Mouse (Mus musculus) neutrophil, adult 5-6 weeks (primary cell): Measurements from ENCODE around the gene Gm13124. TPM values are rescaled to one million over a fixed set of nuclear protein-coding genes. Genes with fewer than 3 reads are reported as not detected.
"Not testable (repeated sequence)": the region's sequence is repeated elsewhere in the genome, so short reads cannot be mapped to it uniquely, and the experiment has no call there.

Experiments
- ATAC-seq: fragments of 151-379, 151-347 bp; 2 replicates; pipeline ENCODE4 v1.8.0; 2017; ENCODE audit warnings: mild to moderate bottlenecking, moderate TSS enrichment; ENCODE audit not compliant: insufficient number of reproducible peaks, poor library complexity, low FRiP score, severe bottlenecking; ENCODE audit errors: extremely low read depth
- total RNA-seq: library from RNA; stranded (forward); fragments of 200-1000 nt; gene quantifications from 2 replicates; pipeline ENCODE4 v1.2.3, GENCODE M21; 2017

Gene Gm13124
- not detected in 2 replicates for total RNA-seq

DNA sequence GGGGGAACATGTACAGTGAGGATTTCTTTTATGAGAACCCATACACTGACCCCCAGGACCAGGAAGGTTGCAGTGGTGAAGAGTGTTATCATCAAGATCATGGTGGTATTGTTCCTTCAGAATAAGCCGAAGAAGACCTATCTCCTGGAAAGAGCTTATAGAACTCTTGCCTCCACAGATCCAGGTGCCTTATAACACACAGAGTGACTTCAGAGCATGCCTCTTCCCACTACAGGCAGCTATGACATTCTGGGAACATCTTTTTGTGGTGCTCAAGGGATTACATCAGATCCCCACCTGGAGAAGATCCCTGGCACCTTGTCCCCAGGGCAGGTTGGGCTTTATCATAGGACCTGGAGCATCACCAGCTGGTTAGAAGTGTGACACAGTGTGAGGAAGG, at the start of gene Gm13124:
TSS of gene Gm13124 (minus strand) at position 101 of the 400 bp plus-strand sequence.
- no peak for ATAC-seq

DNA sequence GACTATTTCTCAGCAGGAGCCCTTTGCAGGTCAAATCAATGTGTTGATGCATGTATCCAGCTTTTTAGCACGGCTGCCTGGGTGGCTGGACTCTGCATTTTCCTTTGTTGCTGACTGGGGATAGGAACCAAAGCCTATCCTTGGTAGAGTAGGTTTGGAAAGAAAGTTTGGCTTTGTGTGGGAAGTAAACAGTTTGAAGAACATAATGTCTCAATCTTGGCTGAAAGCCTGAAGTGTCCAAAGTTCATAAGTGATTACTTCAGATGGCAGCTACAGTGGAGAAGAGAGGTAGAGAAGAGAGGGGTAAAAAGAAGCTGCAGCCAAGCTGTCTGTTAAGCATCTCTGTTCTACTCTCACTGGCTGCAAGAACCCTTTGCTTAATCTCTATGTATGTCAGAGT, 49.7 kb upstream of the Gm13124 start:
- no peak for ATAC-seq

DNA sequence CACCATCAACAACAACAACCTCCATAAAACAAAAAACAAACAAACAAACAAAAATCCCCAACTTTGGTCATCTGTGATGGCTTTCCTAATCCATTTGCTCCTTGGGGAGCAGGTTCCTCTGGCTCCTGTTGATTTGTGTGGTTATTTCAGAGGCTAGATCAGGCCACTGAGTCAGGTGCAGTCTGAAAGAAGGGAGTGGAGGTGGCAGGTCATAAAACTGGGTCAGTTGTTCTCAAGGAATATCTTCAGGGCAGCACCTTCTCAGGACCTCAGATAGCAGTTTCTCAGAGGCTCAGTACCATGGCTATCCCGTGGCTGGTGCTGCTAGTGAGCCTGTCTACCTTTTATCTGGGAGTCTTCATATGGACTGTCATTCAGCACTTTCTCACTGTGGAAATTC, 48.5 kb upstream of the Gm13124 start, which contains the start of gene Aadacl4:
TSS of gene Aadacl4 (plus strand) at position 301 of the 400 bp plus-strand sequence.
- ATAC-seq = no peak

- ATAC-seq = no peak
These were observed 27.9 kb upstream of the Gm13124 start for GRCm38 (mm10) chr4:144592790-144593189.

DNA sequence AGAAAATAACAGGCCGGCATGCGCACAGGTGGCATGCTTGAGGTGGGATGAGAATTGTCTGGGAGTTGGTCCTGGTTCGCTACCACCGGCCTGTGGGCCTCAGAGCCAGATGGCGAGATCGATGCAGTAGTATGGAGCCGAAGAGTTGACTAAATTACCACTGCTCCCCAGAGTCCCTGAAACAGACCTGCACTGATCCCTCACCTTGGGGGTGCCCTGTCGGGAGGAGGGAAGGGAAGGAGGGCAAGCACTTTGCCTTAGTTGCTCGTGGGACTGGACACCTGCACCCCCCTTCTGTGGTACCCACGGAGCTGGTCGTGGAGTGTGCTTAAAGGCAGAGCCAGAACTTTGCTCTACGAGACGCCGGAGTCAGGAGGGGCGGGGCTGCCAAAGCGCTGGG, 21.3 kb upstream of the Gm13124 start:
- ATAC-seq = 0 out of 2 replicates have a peak, but pooled peaks have one; percentile 21

DNA sequence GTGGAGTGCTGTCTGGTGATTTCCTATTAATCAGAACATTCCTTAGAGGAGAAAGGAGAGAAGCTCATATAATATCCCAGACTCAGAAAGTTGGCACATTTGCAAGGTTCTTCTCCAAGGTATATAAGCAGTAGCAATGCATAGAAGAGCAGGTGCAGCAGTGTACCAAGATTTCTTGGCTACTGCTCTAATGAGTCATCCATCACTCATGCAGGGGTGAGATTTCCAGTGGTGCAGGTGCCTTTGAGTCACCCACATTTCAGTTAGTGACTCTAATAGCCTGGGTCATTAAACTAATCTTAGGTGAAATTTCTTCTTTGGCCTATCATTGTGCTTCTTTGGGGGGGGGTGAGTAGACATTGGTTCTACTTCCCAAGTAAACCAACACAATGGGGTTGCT, 2.8 kb upstream of the Gm13124 start:
- no peak for ATAC-seq

GRCm38 (mm10) chr4:144561205-144561604, 3.7 kb downstream of the Gm13124 start:
- ATAC-seq = no peak

DNA sequence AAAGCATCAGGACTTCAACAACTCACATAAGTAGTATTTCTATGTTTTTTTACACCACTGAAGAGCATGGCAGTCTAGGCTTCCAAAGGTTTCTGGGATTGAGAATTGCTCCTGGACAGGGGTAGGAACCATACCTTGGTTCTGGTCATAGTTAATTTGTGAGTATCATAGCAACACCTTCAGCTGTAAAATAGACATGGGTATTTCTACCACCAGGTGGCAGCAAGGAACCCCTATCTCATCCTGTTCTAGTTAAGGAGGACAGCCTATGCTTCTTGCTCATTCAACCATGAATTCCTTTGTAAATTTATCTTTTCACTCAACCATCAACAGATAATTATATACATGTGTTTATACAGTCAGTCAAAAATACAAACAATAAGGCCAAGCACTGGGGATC, 5.1 kb downstream of the Gm13124 start:
- no peak for ATAC-seq

GRCm38 (mm10) chr4:144551156-144551555, 13.8 kb downstream of the Gm13124 start:
- no peak for ATAC-seq

DNA sequence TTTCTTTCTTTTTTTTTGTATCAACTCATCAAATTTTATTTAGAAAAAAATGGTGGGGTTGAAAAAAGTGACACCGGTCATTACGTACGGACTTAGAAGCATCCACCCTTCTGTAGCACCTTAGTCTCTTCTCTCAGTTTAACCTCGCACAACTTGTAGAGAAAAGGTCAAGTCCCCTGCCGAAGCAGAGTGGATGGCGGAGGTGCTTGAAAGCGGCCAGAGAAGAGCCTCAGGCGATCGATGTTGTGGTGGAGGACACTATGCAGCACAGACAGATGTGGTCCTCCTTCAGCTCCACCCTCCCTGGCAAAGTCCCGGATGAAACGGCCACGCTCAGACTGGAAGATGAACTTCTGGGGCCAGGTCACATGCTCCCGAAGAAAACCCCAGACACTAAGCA, 19.6 kb downstream of the Gm13124 start:
- ATAC-seq = not testable (repeated sequence)

- no peak for ATAC-seq
These were observed 20.2 kb downstream of the Gm13124 start for GRCm38 (mm10) chr4:144544689-144545088.

DNA sequence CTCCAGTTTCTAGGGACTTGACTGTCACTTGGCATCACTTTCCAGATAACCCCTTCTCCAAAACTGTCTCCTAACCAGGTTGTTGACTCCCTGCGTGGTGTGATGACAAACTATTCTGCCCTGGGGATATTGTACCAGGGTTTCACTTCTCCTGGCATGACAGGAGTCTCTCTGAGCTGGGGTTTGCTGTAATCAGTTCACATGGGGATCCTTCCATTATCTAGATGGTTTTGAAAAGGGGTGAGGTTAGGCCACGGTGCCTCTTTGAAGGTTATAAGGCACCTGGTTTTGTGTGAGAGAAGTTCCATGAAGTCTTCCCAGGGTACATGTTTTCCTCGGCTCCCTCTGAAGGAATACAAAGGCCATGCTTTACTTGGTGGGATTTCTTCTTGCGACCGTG, 45.4 kb downstream of the Gm13124 start, which contains the start of gene 9430007A20Rik:
TSS of gene 9430007A20Rik (plus strand) at position 301 of the 400 bp plus-strand sequence.
- ATAC-seq = no peak

DNA sequence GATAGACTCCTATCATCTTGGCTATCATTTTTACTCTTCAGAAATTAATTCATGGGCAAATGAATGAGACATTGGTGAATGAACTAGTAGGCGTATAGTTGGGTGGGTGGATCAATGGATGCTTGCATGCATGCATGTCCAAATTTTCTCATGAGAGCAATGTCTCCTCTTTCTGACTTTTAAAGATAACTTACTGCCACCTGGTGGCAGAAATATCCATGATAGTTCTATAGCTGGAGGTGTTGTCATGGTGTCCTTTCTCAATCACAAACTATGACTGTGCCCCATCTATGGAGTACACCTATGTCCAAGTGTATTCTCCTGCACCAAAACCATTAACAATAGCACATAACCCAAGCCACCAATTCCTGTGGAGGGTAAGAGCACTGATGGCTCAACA, 58.4 kb downstream of the Gm13124 start:
- no peak for ATAC-seq

Other genes with a start within 250 kb of the Gm13124 start
- 0.35 TPM in 1 of 2 replicates, not detected in the other for gene Gm13128, start 234.9 kb downstream of the Gm13124 start, total RNA-seq
- gene Gm13119, start 207.2 kb downstream of the Gm13124 start, total RNA-seq = not detected in 2 replicates
- gene Pramef20, start 187.2 kb downstream of the Gm13124 start, total RNA-seq = not detected in 2 replicates
- gene Pramef12, start 156.7 kb downstream of the Gm13124 start, total RNA-seq = not detected in 2 replicates
- gene 1700012P22Rik, start 126.4 kb downstream of the Gm13124 start, total RNA-seq = not detected in 2 replicates
- gene Gm9944, start 111.8 kb downstream of the Gm13124 start, total RNA-seq = not detected in 2 replicates
- not detected in 2 replicates for gene Aadacl3, start 101.4 kb downstream of the Gm13124 start, total RNA-seq
- not detected in 2 replicates for gene 9430007A20Rik, start 45.3 kb downstream of the Gm13124 start, total RNA-seq
- not detected in 2 replicates for gene Aadacl4, start 48.6 kb upstream of the Gm13124 start, total RNA-seq
- gene Gm436, start 121.2 kb upstream of the Gm13124 start, total RNA-seq = not detected in 2 replicates
- gene Gm13178, start 156.3 kb upstream of the Gm13124 start, total RNA-seq = not detected in 2 replicates
- gene Gm438, start 221.4 kb upstream of the Gm13124 start, total RNA-seq = not detected in 2 replicates